Comparison of ENCODE assay signal across 12 mouse cellular contexts in the genomic region with DNA sequence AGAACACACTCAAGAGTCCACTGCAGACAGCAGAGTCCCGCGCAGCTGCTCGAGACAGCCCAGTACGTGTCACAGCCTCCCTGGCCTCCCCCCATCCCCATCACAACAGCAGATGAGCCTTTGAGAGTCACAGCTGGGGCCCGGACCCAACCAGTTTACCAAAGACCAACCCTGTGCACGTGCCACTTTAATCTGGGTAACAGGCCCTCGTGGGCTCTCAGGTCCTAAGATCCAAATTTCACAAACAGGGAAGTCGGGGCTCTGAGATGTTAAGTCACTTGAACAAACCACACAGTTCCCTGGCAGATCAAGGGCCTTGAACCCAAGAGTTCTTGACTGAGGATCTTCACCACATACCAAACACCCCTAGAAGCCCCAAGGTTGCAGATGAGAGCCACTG. TPM values are rescaled to one million over a fixed set of nuclear protein-coding genes. Genes with fewer than 3 reads are reported as not detected.
DNase-seq lines count a peak whose midpoint lies in the region; ATAC-seq and TF ChIP-seq lines count a peak whose summit lies in the region.
"Had no signal": no experiment of that assay in that cellular context is flagged by ENCODE, and none has a peak within 500 bp of the region (broad histone marks: within the 10 kb centered on the region; RNA-seq: fewer than 3 reads in every experiment).

No protein-coding gene starts in this region.

- H3K9me3 ChIP-seq in intestine, embryonic 14.5 days (ENCODE audit: control insufficient read depth, low read length): no peaks in the 10 kb centered on the region
- no peaks in the 10 kb centered on the region for H3K9me3 ChIP-seq in intestine, postnatal 0 days (ENCODE audit: control insufficient read depth)
- H3K9me3 ChIP-seq in embryonic facial prominence, embryonic 10.5 days: no peaks in the 10 kb centered on the region
- H3K9me3 ChIP-seq: embryonic facial prominence, embryonic 15.5 days; megakaryocyte, embryonic 14.5 days had no signal

- H3K27me3 ChIP-seq in intestine, embryonic 14.5 days (replicated peaks; ENCODE audit: control insufficient read depth, insufficient read depth, low read length): no peaks in the 10 kb centered on the region
- H3K27me3 ChIP-seq in intestine, postnatal 0 days (replicated peaks; ENCODE audit: control insufficient read depth, insufficient read depth, low read length): no peaks in the 10 kb centered on the region
- H3K27me3 ChIP-seq in embryonic facial prominence, embryonic 10.5 days (replicated peaks; ENCODE audit: low read depth, poor library complexity, severe bottlenecking): no peaks in the 10 kb centered on the region
- H3K27me3 ChIP-seq: embryonic facial prominence, embryonic 15.5 days had no signal

- TF ChIP-seq POLR2A in cortical plate, adult 2 months (IDR thresholded peaks at IDR 0.05; ENCODE audit: extremely low read depth, insufficient read depth, low read length): no peak

- DNase-seq in intestine, embryonic 14.5 days (ENCODE audit: low spot score): no peak
- no peak for DNase-seq in embryonic facial prominence, embryonic 10.5 days (ENCODE audit: low spot score)
- peak; percentile 51 for DNase-seq in lung, postnatal 36 days
- DNase-seq in adrenal gland, postnatal 36 days: no peak
- no peak for DNase-seq in gastrocnemius, adult 8-10 months (ENCODE audit: low spot score in 2 of 2)
- DNase-seq in kidney, adult 8-10 months: no peak
- DNase-seq: cerebellum, adult 9-11 months; thymus, adult 18-20 months had no signal

- H3K36me3 ChIP-seq in intestine, embryonic 14.5 days (ENCODE audit: control insufficient read depth, insufficient read depth, low read length): no peaks in the 10 kb centered on the region
- no peaks in the 10 kb centered on the region for H3K36me3 ChIP-seq in intestine, postnatal 0 days (ENCODE audit: control insufficient read depth, insufficient read depth)
- H3K36me3 ChIP-seq in embryonic facial prominence, embryonic 10.5 days (replicated peaks): no peaks in the 10 kb centered on the region
- H3K36me3 ChIP-seq: embryonic facial prominence, embryonic 15.5 days had no signal

- 79% methylated on average over 8 of the region's 8 CpGs for WGBS in intestine, embryonic 14.5 days
- WGBS in intestine, postnatal 0 days: 74% methylated on average over 8 of the region's 8 CpGs
- 79% methylated on average over 8 of the region's 8 CpGs for WGBS in embryonic facial prominence, embryonic 10.5 days

- no peak overlapping the region for H3K9ac ChIP-seq in intestine, embryonic 14.5 days (ENCODE audit: low read length)
- H3K9ac ChIP-seq in intestine, postnatal 0 days (ENCODE audit: low read depth, low read length): no peak overlapping the region
- H3K9ac ChIP-seq: embryonic facial prominence, embryonic 15.5 days had no signal

- TF ChIP-seq CTCF in intestine, postnatal 0 days (IDR thresholded peaks at IDR 0.05; ENCODE audit: low read depth): no peak
- TF ChIP-seq CTCF in cortical plate, adult 2 months (IDR thresholded peaks at IDR 0.05; ENCODE audit: extremely low read depth, insufficient read depth, low read length): no peak

- H3K4me2 ChIP-seq in intestine, embryonic 14.5 days (ENCODE audit: low read length): no peak overlapping the region
- H3K4me2 ChIP-seq in intestine, postnatal 0 days (replicated peaks; ENCODE audit: low read depth): no peak overlapping the region
- H3K4me2 ChIP-seq: embryonic facial prominence, embryonic 15.5 days had no signal

- H3K4me3 ChIP-seq in intestine, embryonic 14.5 days (ENCODE audit: low read depth, low read length): no peak overlapping the region
- no peak overlapping the region for H3K4me3 ChIP-seq in intestine, postnatal 0 days (ENCODE audit: low read depth, low read length)
- H3K4me3 ChIP-seq in cortical plate, adult 2 months (ENCODE audit: insufficient read depth, low read length): no peak overlapping the region
- no peak overlapping the region for H3K4me3 ChIP-seq in embryonic facial prominence, embryonic 10.5 days
- H3K4me3 ChIP-seq: embryonic facial prominence, embryonic 15.5 days; megakaryocyte, embryonic 14.5 days had no signal

- H3K27ac ChIP-seq in intestine, embryonic 14.5 days (ENCODE audit: low read depth): peak overlapping the region; percentile 17; the same call in 1 of the 2 replicates
- H3K27ac ChIP-seq in intestine, postnatal 0 days (ENCODE audit: low read depth, low read length): no peak overlapping the region
- H3K27ac ChIP-seq in cortical plate, adult 2 months (ENCODE audit: insufficient read depth, low read length): peak overlapping the region; percentile 42
- peak overlapping the region; percentile 48 for H3K27ac ChIP-seq in embryonic facial prominence, embryonic 10.5 days (replicated peaks)
- H3K27ac ChIP-seq: embryonic facial prominence, embryonic 15.5 days had no signal

- ATAC-seq in intestine, embryonic 14.5 days (replicated peaks; ENCODE audit: low FRiP score, low TSS enrichment, low read depth): no peak
- no peak for ATAC-seq in intestine, postnatal 0 days

- 0 out of 2 replicates have a peak, but pooled peaks cover 6% of the 10 kb centered on the region for H3K4me1 ChIP-seq in intestine, embryonic 14.5 days (replicated peaks; ENCODE audit: control insufficient read depth, insufficient read depth, low read length)
- H3K4me1 ChIP-seq in intestine, postnatal 0 days (replicated peaks; ENCODE audit: control insufficient read depth, insufficient read depth, low read length): no peaks in the 10 kb centered on the region
- no peaks in the 10 kb centered on the region for H3K4me1 ChIP-seq in cortical plate, adult 2 months (ENCODE audit: control insufficient read depth, insufficient read depth, low read length)
- H3K4me1 ChIP-seq in embryonic facial prominence, embryonic 10.5 days: peaks cover 27% of the 10 kb centered on the region

RNA-seq across cellular contexts. Expression of a gene that starts 14.1 kb away (rescaled TPM):
- polyA plus RNA-seq in intestine, embryonic 14.5 days (2014; fragmentation: Nextera tagmentation; extraction: Ambion mirVana): 19.8 and 26.4 TPM in 2 replicates
- polyA plus RNA-seq in intestine, postnatal 0 days (2015; fragmentation: Nextera tagmentation; extraction: Ambion mirVana): 4.7 and 6.1 TPM in 2 replicates
- 74.1 and 75.6 TPM in 2 replicates for polyA plus RNA-seq in cortical plate, adult 2 months (2012; rRNA removed)
- polyA plus RNA-seq in embryonic facial prominence, embryonic 10.5 days (2016; fragmentation: Nextera tagmentation; extraction: Ambion mirVana): 18.7 and 21.0 TPM in 2 replicates
- 10 to 100 TPM; 41.6 to 64.0 TPM for total RNA-seq in adrenal gland, postnatal 36 days (2021)
- total RNA-seq in gastrocnemius, adult 8-10 months (2022): 1 to 10 TPM in 3 of 4 experiments, under 1 TPM in 1; 0.77 to 1.4 (median 1.2) TPM

RNA-seq across cellular contexts. Expression of a gene that starts 23.1 kb away (rescaled TPM):
- polyA plus RNA-seq in intestine, embryonic 14.5 days (2014; fragmentation: Nextera tagmentation; extraction: Ambion mirVana): not detected in 2 replicates
- 10.1 and 11.1 TPM in 2 replicates for polyA plus RNA-seq in intestine, postnatal 0 days (2015; fragmentation: Nextera tagmentation; extraction: Ambion mirVana)
- polyA plus RNA-seq in cortical plate, adult 2 months (2012; rRNA removed): 0.29 and 0.42 TPM in 2 replicates
- polyA plus RNA-seq in embryonic facial prominence, embryonic 10.5 days (2016; fragmentation: Nextera tagmentation; extraction: Ambion mirVana): not detected in 2 replicates
- not detected for total RNA-seq in adrenal gland, postnatal 36 days (2021)
- not detected for total RNA-seq in gastrocnemius, adult 8-10 months (2022)

RNA-seq across cellular contexts. Expression of a gene that starts 28.0 kb away (rescaled TPM):
- 36.6 and 41.1 TPM in 2 replicates for polyA plus RNA-seq in intestine, embryonic 14.5 days (2014; fragmentation: Nextera tagmentation; extraction: Ambion mirVana)
- 9.4 and 9.5 TPM in 2 replicates for polyA plus RNA-seq in intestine, postnatal 0 days (2015; fragmentation: Nextera tagmentation; extraction: Ambion mirVana)
- 68.4 and 76.1 TPM in 2 replicates for polyA plus RNA-seq in cortical plate, adult 2 months (2012; rRNA removed)
- 55.2 and 64.8 TPM in 2 replicates for polyA plus RNA-seq in embryonic facial prominence, embryonic 10.5 days (2016; fragmentation: Nextera tagmentation; extraction: Ambion mirVana)
- 10 to 100 TPM; 25.4 to 37.4 TPM for total RNA-seq in adrenal gland, postnatal 36 days (2021)
- total RNA-seq in gastrocnemius, adult 8-10 months (2022): 10 to 100 TPM in 1 of 4 experiments, 1 to 10 TPM in 3; 5.4 to 16.0 (median 6.3) TPM
